Mouse (Mus musculus): ENCODE results near the gene Cpb2.

GRCm38 (mm10) chr14:75229834-75230233 lies 12.3 kb upstream of the Cpb2 start:
- TF ChIP-seq CTCF (IDR thresholded peaks at IDR 0.05; ENCODE audit: low read depth): peak; percentile 50
- TF ChIP-seq EP300 (IDR thresholded peaks at IDR 0.05; ENCODE audit: low read depth): no peak

All from heart, postnatal 0 days (tissue).